Mouse (Mus musculus): Measurements from ENCODE around the gene Dnm2. TPM values are rescaled to one million over a fixed set of nuclear protein-coding genes. Genes with fewer than 3 reads are reported as not detected.

Dnm2 gene
- total RNA-seq, 2 experiments from 2014 or later, result 58.1 to 65.1 TPM

DNA sequence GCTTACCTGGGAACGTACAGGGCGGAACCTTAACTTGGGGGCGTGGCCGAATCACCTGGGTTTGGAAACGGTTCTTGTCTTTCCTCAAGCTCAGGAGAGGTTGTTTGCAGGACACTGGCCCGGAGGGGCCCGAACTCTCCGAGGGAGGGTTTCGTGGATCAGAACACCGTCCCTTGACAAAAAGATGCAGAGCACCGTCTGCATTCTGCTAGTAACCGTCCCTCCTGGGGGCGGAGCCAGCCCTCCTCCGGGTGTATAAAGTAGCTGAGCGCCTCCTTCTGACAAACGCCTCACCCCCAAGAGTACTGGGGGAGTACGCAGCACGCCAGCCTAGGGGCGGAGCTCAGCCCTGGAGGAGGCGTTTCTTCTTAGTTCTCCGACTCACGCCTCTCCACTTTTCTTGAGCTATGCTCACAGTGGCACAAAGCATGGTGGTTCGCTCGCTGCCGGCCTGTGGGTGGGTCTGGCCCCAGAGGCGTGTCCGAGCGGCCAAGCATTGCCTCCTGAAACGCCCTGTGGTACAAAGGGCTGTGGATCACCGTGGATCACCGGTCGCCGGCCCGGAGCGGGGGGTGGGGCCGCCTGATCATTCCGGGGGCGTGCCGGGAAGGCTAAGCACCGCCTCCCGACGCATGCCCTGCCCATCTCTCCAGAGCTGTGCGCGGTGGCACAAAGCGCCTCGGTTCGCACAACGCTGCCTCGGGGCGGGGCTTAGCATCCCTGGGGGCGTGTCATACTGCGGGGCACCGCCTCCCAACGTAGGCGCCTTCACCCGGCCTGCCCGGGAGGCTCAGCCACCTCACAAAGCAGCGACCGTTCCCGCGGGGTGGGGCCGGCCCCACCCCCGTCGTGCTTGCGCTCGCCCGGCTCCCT is 121.4 kb downstream of the Dnm2 start:
- DNase-seq, result peak; percentile 99

DNA sequence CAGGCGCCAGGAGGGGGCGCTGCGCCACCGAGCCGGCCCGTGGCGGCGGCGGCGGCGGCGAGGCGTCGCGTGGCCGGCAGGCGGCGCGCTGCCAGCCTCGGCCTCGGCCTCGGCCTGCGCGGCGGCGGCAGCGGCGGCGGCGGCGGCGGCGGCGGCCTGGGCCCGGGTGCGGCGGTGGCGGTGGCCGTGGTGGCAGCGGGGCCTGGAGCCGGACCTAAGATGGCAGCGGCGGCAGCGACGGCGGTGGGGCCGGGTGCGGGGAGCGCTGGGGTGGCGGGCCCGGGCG is 122.0 kb downstream of the Dnm2 start, which contains the start of gene Carm1:
Gene Carm1, plus strand, starts transcription at position 106 of the 286 bp plus-strand sequence.
- DNase-seq, result no peak

DNA sequence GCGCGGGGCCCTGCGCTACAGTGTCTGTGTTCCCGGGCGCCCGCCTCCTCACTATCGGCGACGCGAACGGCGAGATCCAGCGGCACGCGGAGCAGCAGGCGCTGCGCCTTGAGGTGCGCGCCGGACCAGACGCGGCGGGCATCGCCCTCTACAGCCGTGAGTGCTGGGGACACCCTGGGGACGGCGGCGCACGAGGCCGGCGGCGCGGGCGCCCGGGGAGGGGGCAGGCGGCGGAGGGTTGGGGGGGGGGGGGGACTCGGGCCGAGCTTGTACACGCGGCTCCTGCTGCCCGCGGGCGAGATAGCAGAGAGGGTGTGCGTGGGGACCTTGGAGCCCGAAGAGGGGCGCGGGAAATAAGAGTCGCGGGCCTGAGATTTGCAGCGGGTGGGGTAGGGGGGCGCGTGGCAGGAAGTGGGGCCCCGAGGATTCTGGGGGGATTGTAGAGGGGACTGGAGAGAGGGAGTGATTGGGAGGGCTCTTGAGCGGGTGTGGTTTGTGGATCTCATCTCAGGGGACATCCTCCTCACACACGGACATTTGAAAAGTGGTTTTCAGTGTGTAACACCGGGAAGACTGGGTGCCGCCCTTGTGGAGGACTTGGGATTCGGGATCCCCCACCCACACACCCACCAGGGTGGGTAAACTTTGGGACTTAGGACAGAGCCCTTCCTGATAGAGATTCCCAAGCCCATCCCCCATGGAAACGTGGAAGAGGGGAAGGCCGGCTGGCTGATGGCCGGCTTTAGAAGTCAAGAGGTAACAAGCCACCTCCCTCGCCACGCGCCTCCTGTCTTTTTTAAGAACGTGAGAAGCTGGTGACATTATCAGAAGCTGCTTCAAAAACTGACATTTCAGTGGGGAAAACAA is 122.6 kb downstream of the Dnm2 start:
- DNase-seq, result peak; percentile 69 to 74

GRCm38 (mm10) chr9:21551049-21551448 is 126.3 kb downstream of the Dnm2 start:
- no peak for DNase-seq

DNA sequence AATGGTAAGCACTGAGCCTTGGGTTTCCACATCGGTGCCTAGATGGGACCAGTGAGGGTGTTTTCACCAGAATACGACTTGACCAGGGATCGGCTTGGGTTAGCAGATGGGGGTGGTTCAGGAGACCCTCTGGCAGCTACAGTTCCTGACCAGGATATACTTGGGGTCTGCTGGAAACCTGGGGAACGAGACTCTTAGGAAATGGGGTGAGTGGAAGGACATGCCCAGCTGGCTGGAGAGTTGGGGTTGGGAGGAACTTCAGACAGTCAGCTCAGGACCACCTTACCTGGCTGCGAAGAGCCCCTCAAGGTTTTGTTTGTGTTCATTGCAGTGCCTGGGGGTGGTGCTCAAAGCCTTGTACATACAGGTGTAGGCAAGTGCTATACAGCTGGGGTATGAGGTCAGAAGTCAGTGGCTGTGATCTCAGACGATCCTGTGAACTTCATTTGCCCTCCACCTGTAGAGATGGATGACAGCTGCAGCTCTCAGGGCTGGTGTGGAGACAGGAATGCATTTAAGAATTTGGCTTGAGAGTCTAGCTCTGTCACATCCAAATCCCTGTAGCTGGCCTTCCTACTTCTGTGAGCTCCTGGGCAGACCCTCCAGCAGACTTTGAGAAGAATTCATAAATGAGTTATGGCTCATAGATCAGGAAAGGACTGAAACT is 129.0 kb downstream of the Dnm2 start:
- no peak for DNase-seq

DNA sequence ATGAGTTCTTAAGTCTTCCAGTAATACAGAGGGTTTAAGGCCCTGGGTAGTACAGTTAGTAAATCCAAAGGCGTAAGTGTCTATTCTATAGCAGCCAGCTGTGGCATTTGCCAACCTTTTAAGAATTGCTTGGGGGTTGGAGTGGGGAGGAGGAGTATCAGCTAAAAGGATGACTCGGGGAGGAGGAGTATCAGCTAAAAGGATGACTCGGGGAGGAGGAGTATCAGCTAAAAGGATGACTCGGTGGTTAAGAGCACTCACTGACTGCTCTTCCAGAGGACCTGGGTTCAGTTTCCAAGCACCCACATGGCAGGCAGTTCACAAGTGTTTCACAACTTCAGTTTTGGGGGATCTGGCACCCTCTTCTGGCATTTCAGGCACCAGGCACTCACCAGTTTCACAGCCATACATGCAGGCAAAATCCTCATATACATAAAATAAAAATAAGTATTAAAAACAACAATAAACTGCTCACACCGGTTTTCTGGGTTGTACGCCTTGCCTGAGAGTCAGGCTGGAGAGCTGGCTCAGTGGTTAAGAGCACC is 130.6 kb downstream of the Dnm2 start:
- no peak for DNase-seq

GRCm38 (mm10) chr9:21556996-21557395 is 132.3 kb downstream of the Dnm2 start:
- no peak for DNase-seq

Small RNAs within 50 kb of the gene (microRNA-seq; reads per million reads assigned to microRNA genes)
- 0 to 0.81 reads per million in 2 experiments for gene Mir199a-1

Other genes with a start within 250 kb of the Dnm2 start
- gene Keap1, start 185.5 kb upstream of the Dnm2 start, total RNA-seq (2021), result 10 to 100 TPM; 43.1 to 44.5 TPM
- 1 to 10 TPM in 1 of 2 experiments, under 1 TPM in 1; 0.89 to 1.5 TPM for gene S1pr5, start 176.5 kb upstream of the Dnm2 start, total RNA-seq (2021)
- gene Atg4d, start 159.6 kb upstream of the Dnm2 start, total RNA-seq (2021), result 100 to 1,000 TPM in 1 of 2 experiments, 10 to 100 TPM in 1; 82.0 to 101 TPM
- gene Kri1, start 136.9 kb upstream of the Dnm2 start, total RNA-seq (2021), result 10 to 100 TPM; 10.6 to 17.2 TPM
- gene Cdkn2d, start 133.5 kb upstream of the Dnm2 start, total RNA-seq (2021), result 10 to 100 TPM; 14.3 to 15.9 TPM
- not detected for gene Ap1m2, start 112.6 kb upstream of the Dnm2 start, total RNA-seq (2021)
- 10 to 100 TPM; 74.0 to 81.4 TPM for gene Slc44a2, start 104.2 kb upstream of the Dnm2 start, total RNA-seq (2021)
- 10 to 100 TPM; 25.2 to 28.5 TPM for gene Ilf3, start 57.0 kb upstream of the Dnm2 start, total RNA-seq (2021)
- gene Qtrt1, start 13.1 kb upstream of the Dnm2 start, total RNA-seq (2021), result 10 to 100 TPM in 1 of 2 experiments, 1 to 10 TPM in 1; 7.7 to 11.3 TPM
- 10 to 100 TPM; 45.3 to 50.9 TPM for gene Tmed1, start 85.3 kb downstream of the Dnm2 start, total RNA-seq (2021)
- 1 to 10 TPM; 1.2 to 2.9 TPM for gene AB124611, start 101.3 kb downstream of the Dnm2 start, total RNA-seq (2021)
- 10 to 100 TPM; 57.7 to 61.2 TPM for gene Carm1, start 122.0 kb downstream of the Dnm2 start, total RNA-seq (2021)
- gene Timm29, start 167.8 kb downstream of the Dnm2 start, total RNA-seq (2021), result 10 to 100 TPM; 62.0 to 62.2 TPM
- gene Yipf2, start 167.9 kb downstream of the Dnm2 start, total RNA-seq (2021), result 1 to 10 TPM; 4.8 to 7.6 TPM
- 10 to 100 TPM; 45.7 to 50.8 TPM for gene Smarca4, start 191.3 kb downstream of the Dnm2 start, total RNA-seq (2021)